Mouse (Mus musculus): ENCODE results near the gene Arhgef2. TPM values are rescaled to one million over a fixed set of nuclear protein-coding genes. Genes with fewer than 3 reads are reported as not detected.

Gene Arhgef2
- total RNA-seq, 4 experiments from 2014 or later, result 210 to 272 (median 257) TPM

- DNase-seq (ENCODE audit: low spot score in 2 of 2), result no peak
Observed at GRCm38 (mm10) chr3:88620146-88620991, 14.6 kb downstream of the Arhgef2 start.

GRCm38 (mm10) chr3:88620992-88621536, 15.3 kb downstream of the Arhgef2 start:
- no peak for DNase-seq (ENCODE audit: low spot score in 2 of 2)

GRCm38 (mm10) chr3:88621537-88622112, 15.9 kb downstream of the Arhgef2 start:
- DNase-seq (ENCODE audit: low spot score in 2 of 2), result no peak

GRCm38 (mm10) chr3:88622113-88622940, 16.6 kb downstream of the Arhgef2 start:
- no peak for DNase-seq (ENCODE audit: low spot score in 2 of 2)

- DNase-seq (ENCODE audit: low spot score in 2 of 2), result no peak
Observed at GRCm38 (mm10) chr3:88622941-88623345, 17.2 kb downstream of the Arhgef2 start.

- no peak for DNase-seq (ENCODE audit: low spot score in 2 of 2)
Observed at GRCm38 (mm10) chr3:88623346-88624135, 17.8 kb downstream of the Arhgef2 start.

- no peak for DNase-seq (ENCODE audit: low spot score in 2 of 2)
Observed at GRCm38 (mm10) chr3:88624324-88624723, 18.6 kb downstream of the Arhgef2 start.

- DNase-seq (ENCODE audit: low spot score in 2 of 2), result no peak
Observed at GRCm38 (mm10) chr3:88624951-88625350, 19.2 kb downstream of the Arhgef2 start.

- DNase-seq (ENCODE audit: low spot score in 2 of 2), result no peak
Observed at GRCm38 (mm10) chr3:88625531-88625930, 19.8 kb downstream of the Arhgef2 start.

GRCm38 (mm10) chr3:88626316-88626715, 20.6 kb downstream of the Arhgef2 start:
- no peak for DNase-seq (ENCODE audit: low spot score in 2 of 2)

- DNase-seq (ENCODE audit: low spot score in 2 of 2), result no peak
Observed at GRCm38 (mm10) chr3:88627114-88627513, 21.3 kb downstream of the Arhgef2 start.

GRCm38 (mm10) chr3:88627535-88627934, 21.8 kb downstream of the Arhgef2 start:
- no peak for DNase-seq (ENCODE audit: low spot score in 2 of 2)

GRCm38 (mm10) chr3:88628766-88629165, 23.0 kb downstream of the Arhgef2 start:
- DNase-seq (ENCODE audit: low spot score in 2 of 2), result no peak

GRCm38 (mm10) chr3:88629244-88629643, 23.5 kb downstream of the Arhgef2 start:
- peak; percentile 86 to 88 for DNase-seq (ENCODE audit: low spot score in 2 of 2)

GRCm38 (mm10) chr3:88630018-88630417, 24.3 kb downstream of the Arhgef2 start:
- no peak for DNase-seq (ENCODE audit: low spot score in 2 of 2)

GRCm38 (mm10) chr3:88630849-88631341, 25.1 kb downstream of the Arhgef2 start:
- DNase-seq (ENCODE audit: low spot score in 2 of 2), result peak; percentile 66 to 74

GRCm38 (mm10) chr3:88631921-88632587, 26.3 kb downstream of the Arhgef2 start:
- no peak for DNase-seq (ENCODE audit: low spot score in 2 of 2)

GRCm38 (mm10) chr3:88633056-88633455, 27.3 kb downstream of the Arhgef2 start:
- DNase-seq (ENCODE audit: low spot score in 2 of 2), result no peak

- DNase-seq (ENCODE audit: low spot score in 2 of 2), result no peak
Observed at GRCm38 (mm10) chr3:88635506-88636275, 29.9 kb downstream of the Arhgef2 start.

All from layer of hippocampus, adult 8-10 months (tissue).